In the genomic region with DNA sequence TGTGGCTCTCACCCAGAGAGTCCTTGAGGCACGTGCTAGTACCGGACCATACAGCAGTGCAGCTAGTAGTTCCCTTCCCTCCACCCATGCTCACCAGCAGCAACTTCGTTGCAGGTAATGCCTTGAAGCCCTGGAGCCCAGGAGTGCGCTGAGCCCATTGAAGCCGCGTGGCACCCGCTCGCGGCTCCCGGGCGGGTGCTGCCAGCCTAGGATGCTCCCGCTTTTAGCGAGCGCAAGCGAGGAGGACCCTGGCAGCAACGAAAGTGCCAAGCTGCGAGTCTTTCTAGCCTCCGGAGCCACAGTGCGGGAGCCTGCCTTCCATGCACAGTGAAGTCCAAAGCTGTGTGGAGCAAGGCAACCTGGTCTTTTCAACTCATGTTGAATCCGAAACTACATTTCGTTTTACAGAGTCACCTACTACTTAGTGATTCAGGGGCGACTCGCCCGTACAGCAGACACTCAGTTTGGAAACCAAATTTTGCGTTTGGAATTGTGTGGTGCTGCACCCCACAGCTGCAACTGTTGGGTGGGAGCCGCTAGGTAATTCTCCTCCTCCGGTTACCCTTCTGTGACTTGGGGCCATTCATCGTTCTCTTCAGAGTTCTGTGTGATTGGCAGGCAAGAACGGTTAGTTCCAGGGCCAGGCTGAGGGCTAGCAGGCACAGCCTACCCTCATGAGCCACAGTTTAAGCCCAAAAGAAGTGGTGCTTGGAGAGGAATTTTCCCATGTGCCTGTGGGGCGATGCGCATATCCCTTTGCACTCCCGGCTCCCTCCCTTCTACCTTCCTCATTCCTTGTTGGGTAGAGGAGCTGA, we compare ENCODE assay signal across 13 mouse cellular contexts. TPM values are rescaled to one million over a fixed set of nuclear protein-coding genes. Genes with fewer than 3 reads are reported as not detected.
DNase-seq lines count a peak whose midpoint lies in the region; ATAC-seq and TF ChIP-seq lines count a peak whose summit lies in the region.
"Had no signal": no experiment of that assay in that cellular context is flagged by ENCODE, and none has a peak within 500 bp of the region (broad histone marks: within the 10 kb centered on the region; RNA-seq: fewer than 3 reads in every experiment).

No protein-coding gene starts in this region.

- TF ChIP-seq CTCF in midbrain, postnatal 0 days (IDR thresholded peaks at IDR 0.05) = no peak

- 3% methylated on average over 32 of the region's 32 CpGs for WGBS in heart, embryonic 12.5 days
- WGBS in midbrain, embryonic 10.5 days = under 1% methylated on average over 32 of the region's 32 CpGs
- WGBS in midbrain, postnatal 0 days = 3% methylated on average over 32 of the region's 32 CpGs
- WGBS in hindbrain, embryonic 14.5 days = 2% methylated on average over 32 of the region's 32 CpGs
- WGBS in stomach, embryonic 14.5 days = 7% methylated on average over 32 of the region's 32 CpGs

- intact Hi-C loops in left cerebral cortex, postnatal 14 days (cut with DNase I) = no loop called here

- peak overlapping the region; percentile 51 for H3K4me2 ChIP-seq in heart, embryonic 12.5 days
- no peak overlapping the region for H3K4me2 ChIP-seq in midbrain, postnatal 0 days (ENCODE audit: low read depth, low read length, poor library complexity, severe bottlenecking)
- H3K4me2 ChIP-seq in hindbrain, embryonic 14.5 days (replicated peaks) = peak overlapping the region; percentile 25; the same call in 1 of the 2 replicates
- no peak overlapping the region for H3K4me2 ChIP-seq in stomach, embryonic 14.5 days (replicated peaks; ENCODE audit: low read depth, low read length)

- ATAC-seq in heart, embryonic 12.5 days (ENCODE audit: insufficient number of reproducible peaks, low FRiP score) = no peak
- ATAC-seq in midbrain, postnatal 0 days (ENCODE audit: low FRiP score) = no peak
- ATAC-seq in hindbrain, embryonic 14.5 days (ENCODE audit: low FRiP score) = no peak
- no peak for ATAC-seq in stomach, embryonic 14.5 days (ENCODE audit: insufficient number of reproducible peaks, insufficient read depth, low FRiP score, low read depth)
- no peak for ATAC-seq in monocyte, adult 5-6 weeks (replicated peaks; ENCODE audit: insufficient number of reproducible peaks, low FRiP score, low TSS enrichment, poor library complexity, severe bottlenecking)

- no peak overlapping the region for H3K27ac ChIP-seq in heart, embryonic 12.5 days (ENCODE audit: poor library complexity, severe bottlenecking)
- 0 out of 2 replicates have a peak overlapping the region, but pooled peaks have one; percentile 23 for H3K27ac ChIP-seq in midbrain, embryonic 10.5 days (replicated peaks)
- H3K27ac ChIP-seq in midbrain, postnatal 0 days (ENCODE audit: low read depth, low read length) = no peak overlapping the region
- H3K27ac ChIP-seq in hindbrain, embryonic 14.5 days = no peak overlapping the region
- H3K27ac ChIP-seq in stomach, embryonic 14.5 days (ENCODE audit: low read length) = no peak overlapping the region

- DNase-seq in heart, adult 9 months (ENCODE audit: low spot score in 2 of 2) = no peak
- DNase-seq in midbrain, embryonic 10.5 days (ENCODE audit: low spot score) = peak; percentile 59
- no peak for DNase-seq in midbrain, postnatal 0 days (ENCODE audit: low spot score)
- DNase-seq in hindbrain, embryonic 14.5 days (ENCODE audit: low spot score) = no peak
- DNase-seq in left cerebral cortex, postnatal 14 days (ENCODE audit: low spot score in 2 of 2) = no peak
- DNase-seq: B cell, adult 2 months; cerebellum, postnatal 25 days; heart, postnatal 36 days; right cerebral cortex, postnatal 25 days had no signal

- peaks cover 74% of the 10 kb centered on the region for H3K27me3 ChIP-seq in heart, embryonic 12.5 days (replicated peaks)
- peaks cover 100% of the 10 kb centered on the region for H3K27me3 ChIP-seq in midbrain, embryonic 10.5 days (ENCODE audit: low read depth, poor library complexity, severe bottlenecking)
- peaks cover 59% of the 10 kb centered on the region for H3K27me3 ChIP-seq in midbrain, postnatal 0 days (ENCODE audit: insufficient read depth, low read length)
- peaks cover 85% of the 10 kb centered on the region for H3K27me3 ChIP-seq in hindbrain, embryonic 14.5 days (ENCODE audit: control insufficient read depth, insufficient read depth, low read length)
- peaks cover 40% of the 10 kb centered on the region for H3K27me3 ChIP-seq in stomach, embryonic 14.5 days (ENCODE audit: control insufficient read depth, insufficient read depth, low read length)

- no peaks in the 10 kb centered on the region for H3K36me3 ChIP-seq in heart, embryonic 12.5 days
- no peaks in the 10 kb centered on the region for H3K36me3 ChIP-seq in midbrain, embryonic 10.5 days
- no peaks in the 10 kb centered on the region for H3K36me3 ChIP-seq in midbrain, postnatal 0 days (ENCODE audit: insufficient read depth, low read length)
- no peaks in the 10 kb centered on the region for H3K36me3 ChIP-seq in hindbrain, embryonic 14.5 days (replicated peaks; ENCODE audit: control insufficient read depth, insufficient read depth)
- H3K36me3 ChIP-seq in stomach, embryonic 14.5 days (ENCODE audit: control insufficient read depth, insufficient read depth, low read length) = no peaks in the 10 kb centered on the region

- H3K4me3 ChIP-seq in heart, embryonic 12.5 days = peak overlapping the region; percentile 21
- H3K4me3 ChIP-seq in midbrain, embryonic 10.5 days = peak overlapping the region; percentile 28; the same call in 1 of the 2 replicates
- H3K4me3 ChIP-seq in midbrain, postnatal 0 days (ENCODE audit: low read depth, low read length) = no peak overlapping the region
- H3K4me3 ChIP-seq in hindbrain, embryonic 14.5 days (replicated peaks; ENCODE audit: low read length) = no peak overlapping the region
- H3K4me3 ChIP-seq in stomach, embryonic 14.5 days (ENCODE audit: low read depth, low read length) = 0 out of 2 replicates have a peak overlapping the region, but pooled peaks have one; percentile 5

- peaks cover 52% of the 10 kb centered on the region for H3K4me1 ChIP-seq in heart, embryonic 12.5 days (replicated peaks)
- H3K4me1 ChIP-seq in midbrain, embryonic 10.5 days = peaks cover 58% of the 10 kb centered on the region
- no peaks in the 10 kb centered on the region for H3K4me1 ChIP-seq in midbrain, postnatal 0 days (ENCODE audit: insufficient read depth, low read length)
- H3K4me1 ChIP-seq in hindbrain, embryonic 14.5 days (replicated peaks; ENCODE audit: control insufficient read depth, insufficient read depth, low read length) = peaks cover 6% of the 10 kb centered on the region; the same call in 1 of the 2 replicates
- 0 out of 2 replicates have a peak, but pooled peaks cover 2% of the 10 kb centered on the region for H3K4me1 ChIP-seq in stomach, embryonic 14.5 days (ENCODE audit: control insufficient read depth, insufficient read depth, low read length)

- 0 out of 2 replicates have a peak overlapping the region, but pooled peaks have one; percentile 1 for H3K9ac ChIP-seq in heart, embryonic 12.5 days
- no peak overlapping the region for H3K9ac ChIP-seq in midbrain, postnatal 0 days (replicated peaks; ENCODE audit: low read length, poor library complexity, severe bottlenecking)
- no peak overlapping the region for H3K9ac ChIP-seq in hindbrain, embryonic 14.5 days
- H3K9ac ChIP-seq in stomach, embryonic 14.5 days (replicated peaks; ENCODE audit: low read depth, low read length) = no peak overlapping the region

- H3K9me3 ChIP-seq in heart, embryonic 12.5 days (replicated peaks) = peaks cover 5% of the 10 kb centered on the region; the same call in 1 of the 2 replicates
- no peaks in the 10 kb centered on the region for H3K9me3 ChIP-seq in midbrain, embryonic 10.5 days (replicated peaks)
- H3K9me3 ChIP-seq in midbrain, postnatal 0 days (ENCODE audit: low read length) = 0 out of 2 replicates have a peak, but pooled peaks cover 2% of the 10 kb centered on the region
- H3K9me3 ChIP-seq in hindbrain, embryonic 14.5 days (ENCODE audit: control insufficient read depth, low read length) = peaks cover 7% of the 10 kb centered on the region
- 0 out of 2 replicates have a peak, but pooled peaks cover 3% of the 10 kb centered on the region for H3K9me3 ChIP-seq in stomach, embryonic 14.5 days (ENCODE audit: control insufficient read depth, low read depth, low read length)

RNA-seq across cellular contexts. Expression of gene Prdm16, which starts 4.8 kb away (rescaled TPM):
- 21.8 and 23.0 TPM in 2 replicates for polyA plus RNA-seq in heart, embryonic 12.5 days (2016; fragmentation: Nextera tagmentation; extraction: Ambion mirVana)
- 12.5 and 14.1 TPM in 2 replicates for polyA plus RNA-seq in midbrain, embryonic 10.5 days (2016; fragmentation: Nextera tagmentation; extraction: Ambion mirVana)
- total RNA-seq in midbrain, postnatal 0 days (2014; rRNA removed) = 10.7 and 13.4 TPM in 2 replicates
- polyA plus RNA-seq in midbrain, postnatal 0 days (2015; fragmentation: Nextera tagmentation; extraction: Ambion mirVana) = 9.3 and 12.0 TPM in 2 replicates
- polyA plus RNA-seq in hindbrain, embryonic 14.5 days (2014; fragmentation: Nextera tagmentation; extraction: Ambion mirVana) = 13.2 and 15.6 TPM in 2 replicates
- 18.4 and 21.8 TPM in 2 replicates for polyA plus RNA-seq in stomach, embryonic 14.5 days (2014; fragmentation: Nextera tagmentation; extraction: Ambion mirVana)
- total RNA-seq in left cerebral cortex, postnatal 14 days (2021) = 1 to 10 TPM; 6.8 TPM
- total RNA-seq in monocyte, adult 5-6 weeks (2017) = 0.19 to 0.87 TPM (median 0.43 TPM) in 3 replicates

RNA-seq across cellular contexts. Expression of gene Actrt2, which starts 26.2 kb away (rescaled TPM):
- polyA plus RNA-seq in heart, embryonic 12.5 days (2016; fragmentation: Nextera tagmentation; extraction: Ambion mirVana) = not detected in 2 replicates
- not detected in 2 replicates for polyA plus RNA-seq in midbrain, embryonic 10.5 days (2016; fragmentation: Nextera tagmentation; extraction: Ambion mirVana)
- total RNA-seq in midbrain, postnatal 0 days (2014; rRNA removed) = not detected in 2 replicates
- not detected in 2 replicates for polyA plus RNA-seq in midbrain, postnatal 0 days (2015; fragmentation: Nextera tagmentation; extraction: Ambion mirVana)
- not detected in 2 replicates for polyA plus RNA-seq in hindbrain, embryonic 14.5 days (2014; fragmentation: Nextera tagmentation; extraction: Ambion mirVana)
- not detected in 2 replicates for polyA plus RNA-seq in stomach, embryonic 14.5 days (2014; fragmentation: Nextera tagmentation; extraction: Ambion mirVana)
- total RNA-seq in left cerebral cortex, postnatal 14 days (2021) = not detected
- total RNA-seq in monocyte, adult 5-6 weeks (2017) = not detected in 3 replicates
- total RNA-seq: heart, postnatal 36 days; left cerebral cortex, adult 18-20 months had no signal

Comparison
In these comparisons a context has a peak if more than half of its experiments do, and no peak if none do; other contexts are left out.
1. H3K4me3 ChIP-seq: peak in heart, embryonic 12.5 days (single experiment), midbrain, embryonic 10.5 days (single experiment) and stomach, embryonic 14.5 days (single experiment); none in midbrain, postnatal 0 days (single experiment) and hindbrain, embryonic 14.5 days (single experiment).
2. H3K4me2 ChIP-seq: peak in heart, embryonic 12.5 days (single experiment) and hindbrain, embryonic 14.5 days (single experiment); none in midbrain, postnatal 0 days (single experiment) and stomach, embryonic 14.5 days (single experiment).